Mouse (Mus musculus): ENCODE data around the gene Odf3.

- TF ChIP-seq CTCF (IDR thresholded peaks at IDR 0.05; ENCODE audit: low read depth): no peak
- TF ChIP-seq EP300 (optimal IDR thresholded peaks at IDR 0.05): no peak
Observed at GRCm38 (mm10) chr7:140899121-140899520, 51.5 kb downstream of the Odf3 start.
